Mouse (Mus musculus) kidney, postnatal 10 days (tissue): ENCODE measurements around the gene Fxyd1.
A peak's percentile ranks its signal among the peaks of the same experiment; 100 is the strongest.

Experiments
- DNase-seq: peaks from one replicate; pipeline ENCODE4 v3.0.0; 2021; ENCODE audit warnings: mixed read lengths

Gene Fxyd1

GRCm38 (mm10) chr7:31051321-31052021, 5.5 kb downstream of the Fxyd1 start, which contains the start of gene Fxyd7:
Gene Fxyd7, minus strand, starts transcription at chr7:31051467.
- DNase-seq, result peak; percentile 35

DNA sequence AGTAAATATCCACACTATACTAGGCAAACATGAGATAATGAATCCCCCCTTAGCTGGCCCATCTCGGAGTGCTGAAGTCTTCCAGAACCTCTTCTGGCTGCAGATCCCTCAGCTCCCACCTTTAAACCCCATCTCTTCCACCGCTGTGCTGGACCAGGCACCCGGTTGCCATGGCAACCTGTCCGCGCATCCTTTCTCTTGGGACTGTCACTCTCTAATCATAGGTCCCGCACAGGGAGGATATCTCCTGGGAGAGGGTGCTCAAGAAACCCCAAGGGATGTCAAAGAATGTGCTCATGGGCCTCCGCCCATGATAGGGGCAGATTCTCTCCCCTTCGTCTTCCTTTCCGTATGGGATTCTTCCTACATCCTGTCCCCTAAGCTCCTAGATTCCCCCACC, 6.1 kb downstream of the Fxyd1 start:
- DNase-seq, result no peak

DNA sequence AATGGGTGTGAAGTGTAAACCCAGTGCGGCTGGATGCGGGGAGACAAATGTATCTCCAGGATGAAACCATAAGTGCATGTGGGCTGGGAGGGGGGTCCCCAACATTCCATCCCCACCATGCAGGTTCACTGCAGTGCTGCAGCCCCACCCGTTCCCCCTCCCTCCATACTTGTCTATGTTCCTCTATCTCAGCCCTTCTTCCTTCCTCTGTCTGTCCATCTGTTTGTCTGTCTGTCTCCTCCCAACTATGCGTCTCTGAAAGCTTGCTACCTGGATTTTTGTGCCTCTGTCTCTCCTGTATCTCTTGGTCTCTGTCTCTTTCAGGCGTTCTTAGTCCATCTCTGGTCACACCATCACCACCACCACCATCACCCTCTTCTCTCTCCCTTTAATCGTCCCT, 6.5 kb downstream of the Fxyd1 start:
- DNase-seq, result no peak

GRCm38 (mm10) chr7:31049846-31050281, 7.1 kb downstream of the Fxyd1 start:
- DNase-seq, result no peak

DNA sequence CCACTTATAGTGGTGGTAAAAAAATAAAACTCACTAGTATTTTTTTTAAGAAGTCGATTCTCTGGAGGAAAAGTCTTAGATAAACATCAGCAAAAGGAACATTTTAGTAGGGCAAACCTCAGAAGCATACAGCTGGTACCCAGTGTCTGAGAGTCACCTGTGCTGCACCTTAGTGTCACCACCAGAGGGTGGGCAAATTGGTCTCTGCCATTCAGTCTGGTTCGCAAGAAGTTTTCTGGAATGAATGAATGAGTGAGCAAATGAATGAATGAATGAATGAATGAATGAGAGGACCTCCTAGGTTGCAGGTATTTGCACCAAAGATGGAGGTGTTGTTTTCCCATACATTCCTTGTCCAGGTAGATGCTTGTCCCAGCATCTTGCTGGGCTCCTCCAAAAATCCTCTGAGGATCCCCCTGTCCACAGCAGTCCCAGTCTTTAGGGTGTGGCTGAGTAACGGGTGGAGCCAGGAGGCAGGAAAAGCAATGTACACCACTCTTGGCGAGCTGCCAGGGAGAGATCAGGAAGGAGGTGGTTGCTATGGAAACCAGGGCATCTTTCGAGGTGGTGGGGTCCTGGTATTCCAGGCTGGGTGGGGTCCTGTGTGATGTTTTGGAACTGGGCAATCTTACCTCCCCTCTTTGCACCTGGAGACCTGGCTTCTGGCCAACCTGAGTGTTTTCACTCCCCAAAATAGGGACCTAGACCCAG, 7.7 kb downstream of the Fxyd1 start:
- peak; percentile 55 for DNase-seq

GRCm38 (mm10) chr7:31042431-31042910, 14.5 kb downstream of the Fxyd1 start, which contains the start of gene Fxyd5:
Gene Fxyd5, minus strand, starts transcription at chr7:31042481.
- no peak for DNase-seq

DNA sequence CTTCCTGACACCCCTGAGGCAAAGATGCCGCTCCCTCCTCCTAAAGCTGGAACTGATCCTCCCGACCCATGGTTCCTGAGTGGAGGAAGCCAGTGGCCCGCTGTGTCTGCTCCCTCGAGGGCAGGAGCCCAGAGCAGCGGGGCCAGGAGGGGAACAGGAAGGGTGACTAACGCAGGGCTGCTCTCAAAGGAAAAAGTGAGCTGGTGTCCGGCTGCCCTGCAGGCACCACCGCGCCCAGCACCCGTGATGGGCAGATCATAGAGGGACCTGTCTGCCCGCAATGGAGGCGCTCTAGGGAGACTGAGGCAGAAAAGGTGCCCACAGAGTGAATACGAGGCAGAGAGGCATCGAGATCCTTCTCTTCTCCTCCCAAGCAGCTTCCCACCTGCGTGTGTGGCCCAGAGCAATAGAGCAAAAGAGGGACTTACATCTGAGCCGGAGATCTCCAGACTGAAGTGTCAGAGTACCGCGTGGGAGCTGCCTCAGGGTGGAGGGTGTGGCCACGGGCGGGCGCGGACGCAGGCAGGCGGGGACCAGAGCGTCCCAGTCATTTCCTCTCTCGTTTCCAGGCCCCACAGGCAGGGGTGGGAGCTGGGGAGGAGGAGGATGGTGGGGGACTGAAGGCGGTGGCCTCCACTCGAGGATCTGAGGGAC, 15.2 kb downstream of the Fxyd1 start:
- peak; percentile 73 for DNase-seq

DNA sequence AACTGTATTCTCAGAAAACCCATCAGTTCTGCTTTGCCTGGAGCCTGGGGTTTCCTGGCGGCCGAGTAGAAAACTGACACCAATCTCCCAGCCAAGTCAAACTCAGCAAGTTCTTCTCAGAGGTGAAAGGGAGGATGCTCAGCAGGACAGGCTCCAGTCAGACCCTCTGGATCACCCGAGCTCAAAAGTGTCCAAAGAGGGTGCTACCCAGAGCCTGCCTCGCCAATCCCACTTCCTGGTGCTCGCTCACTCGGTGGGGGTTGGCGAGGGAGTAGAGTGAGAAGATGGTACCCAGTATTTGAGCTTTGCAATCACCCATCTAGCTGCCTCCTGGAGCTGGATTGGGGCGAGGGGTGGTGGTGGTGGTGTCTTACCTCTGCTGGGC, 16.0 kb downstream of the Fxyd1 start:
- no peak for DNase-seq

- no peak for DNase-seq
Observed at GRCm38 (mm10) chr7:31040281-31041022, 16.5 kb downstream of the Fxyd1 start.

DNA sequence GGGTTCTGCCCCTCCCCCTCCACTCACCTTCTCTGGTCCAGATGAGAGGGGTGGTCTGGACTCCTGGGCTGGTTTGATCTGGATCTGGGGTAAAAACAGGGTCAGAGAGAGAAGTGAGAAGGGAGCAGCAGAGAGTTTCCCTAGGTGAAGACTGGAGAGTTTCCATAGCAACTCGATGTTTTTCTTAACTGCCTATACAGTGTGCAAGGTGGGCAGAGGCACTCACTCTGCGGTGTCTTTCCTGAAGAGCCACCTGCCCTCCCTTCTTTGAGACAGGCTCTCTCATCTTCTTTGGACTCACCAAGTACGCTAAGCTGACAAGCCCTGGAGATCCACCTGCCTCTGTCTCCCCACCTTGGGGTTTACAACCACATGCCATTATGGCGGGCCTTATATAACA, 18.0 kb downstream of the Fxyd1 start:
- no peak for DNase-seq

DNA sequence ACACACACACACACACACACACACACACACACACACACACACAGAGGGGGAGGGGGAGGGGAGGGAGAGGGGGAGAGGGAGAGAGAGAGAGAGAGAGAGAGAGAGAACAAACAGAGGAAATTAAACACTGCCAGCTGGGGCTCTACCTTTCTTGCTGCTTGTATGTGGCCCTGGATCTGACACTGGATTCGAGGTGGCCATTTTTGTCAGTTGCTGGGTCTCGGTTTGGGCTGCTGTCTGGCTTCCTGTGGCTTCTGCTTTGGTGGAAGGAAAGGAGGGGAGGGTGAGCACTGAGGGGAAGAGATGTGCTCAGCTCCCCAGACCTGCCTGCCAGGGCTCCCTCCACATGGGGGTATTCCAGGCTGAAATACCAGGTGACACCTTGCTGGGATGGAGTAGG, 19.3 kb downstream of the Fxyd1 start:
- DNase-seq, result no peak

DNA sequence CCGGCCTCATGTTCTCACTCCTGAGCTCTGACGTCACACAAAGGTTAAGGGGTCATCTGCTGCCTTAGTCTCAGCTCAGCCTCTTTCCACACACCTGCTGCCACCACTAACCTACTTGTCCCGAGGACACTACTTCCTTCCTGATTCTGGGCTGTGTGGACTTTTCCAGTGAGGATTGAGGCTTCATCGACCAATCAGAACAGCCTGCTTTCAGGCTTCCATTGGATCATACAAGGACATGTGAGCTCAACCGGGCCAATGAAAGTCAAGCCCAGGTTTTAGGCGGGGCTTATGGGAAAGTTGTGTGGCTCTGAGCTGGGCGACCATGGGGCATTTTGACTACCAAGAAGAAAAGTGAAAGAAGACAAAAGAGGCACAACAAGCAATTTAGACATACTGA, 20.1 kb downstream of the Fxyd1 start:
- no peak for DNase-seq

GRCm38 (mm10) chr7:31035291-31035690, 21.7 kb downstream of the Fxyd1 start:
- no peak for DNase-seq

- no peak for DNase-seq
Observed at GRCm38 (mm10) chr7:31034789-31035188, 22.2 kb downstream of the Fxyd1 start.

DNA sequence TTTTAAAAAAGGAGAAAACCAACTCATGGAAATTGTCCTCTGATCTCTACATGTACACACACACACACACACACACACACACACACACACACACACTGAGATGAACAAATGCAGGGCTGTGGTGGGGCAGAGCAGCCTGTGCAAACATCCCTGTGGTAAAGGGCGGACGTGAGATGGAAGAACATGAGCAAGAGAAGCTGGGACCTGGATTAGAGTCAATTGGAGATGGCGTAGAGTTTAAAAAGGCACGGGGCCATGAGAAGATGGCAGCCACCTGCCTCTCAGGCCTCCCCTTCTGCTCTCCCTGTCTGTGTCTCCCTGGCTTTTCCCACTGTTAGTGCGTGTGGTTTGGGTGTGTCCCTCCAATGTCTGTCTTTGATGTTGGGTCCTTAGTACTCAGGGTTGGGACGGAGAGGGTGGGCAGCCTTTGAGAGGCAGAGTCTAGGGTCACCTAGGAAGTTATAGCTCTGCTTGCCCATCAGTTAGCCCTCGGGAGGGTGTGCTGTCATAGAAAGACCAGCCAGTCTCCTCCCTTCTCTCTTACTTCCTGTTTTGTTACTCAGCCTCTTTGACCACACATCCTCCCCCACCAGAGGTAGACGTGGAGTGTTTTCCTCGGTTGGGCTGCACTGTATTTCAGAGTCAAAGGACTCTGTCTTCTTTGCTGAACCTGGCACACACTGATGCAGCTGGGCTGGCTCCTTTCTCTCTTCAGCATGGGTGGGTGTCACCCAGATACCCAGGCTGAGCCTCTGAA, 23.4 kb downstream of the Fxyd1 start:
- DNase-seq, result no peak

DNA sequence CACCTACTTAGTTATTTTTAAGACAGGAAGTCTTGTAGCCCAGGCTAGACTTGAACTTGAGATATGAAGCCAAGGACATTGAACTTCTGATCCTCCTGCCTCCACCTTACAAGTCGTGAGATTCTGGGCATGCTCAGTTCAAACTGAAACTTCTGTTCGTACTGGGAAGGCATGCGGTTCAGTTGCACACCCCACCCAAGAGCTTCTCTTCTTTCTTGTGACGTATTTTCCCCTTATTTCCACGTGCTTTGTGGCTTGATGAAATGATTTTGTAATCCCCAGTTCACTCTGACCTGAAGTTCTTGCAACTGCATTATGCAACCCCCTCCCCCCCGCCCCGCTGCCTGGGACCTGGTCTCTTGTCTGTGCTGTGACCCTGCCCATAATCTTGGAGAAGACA, 25.3 kb downstream of the Fxyd1 start:
- no peak for DNase-seq

- DNase-seq, result no peak
Observed at GRCm38 (mm10) chr7:31030717-31031116, 26.3 kb downstream of the Fxyd1 start.

GRCm38 (mm10) chr7:31028609-31029008, 28.4 kb downstream of the Fxyd1 start:
- DNase-seq, result no peak

- DNase-seq, result peak; percentile 66
Observed at GRCm38 (mm10) chr7:31017104-31017901, 39.7 kb downstream of the Fxyd1 start.

DNA sequence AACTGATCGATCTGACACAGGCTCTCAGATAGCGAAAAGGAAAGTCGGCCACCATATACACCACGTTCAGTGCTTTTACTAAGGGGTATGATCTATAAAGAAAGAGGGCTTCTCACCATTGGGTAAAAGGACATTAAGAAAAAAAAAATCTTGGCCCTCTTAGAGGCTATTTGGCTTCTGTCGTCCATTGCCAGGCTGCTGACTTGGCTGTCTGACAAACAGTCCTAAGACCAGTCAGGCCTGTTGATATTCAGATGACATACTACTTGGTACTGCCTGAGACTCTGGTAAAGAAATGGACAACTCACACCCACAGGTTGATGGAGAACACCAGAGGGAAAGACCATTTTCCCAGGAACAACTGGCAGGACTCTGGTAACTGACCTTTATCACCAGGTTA, 44.0 kb downstream of the Fxyd1 start:
- no peak for DNase-seq

- DNase-seq, result peak; percentile 34
Observed at GRCm38 (mm10) chr7:31008889-31009288, 48.1 kb downstream of the Fxyd1 start.
